Mouse (Mus musculus): Measurements from ENCODE around the gene Popdc3. TPM values are rescaled to one million over a fixed set of nuclear protein-coding genes. Genes with fewer than 3 reads are reported as not detected.
"Not testable (repeated sequence)": the region's sequence is repeated elsewhere in the genome, so short reads cannot be mapped to it uniquely, and the experiment has no call there.

Gene Popdc3
- total RNA-seq (2021): 10 to 100 TPM; 37.4 to 44.4 TPM
- long read RNA-seq, experiment 1, transcript Popdc3-201 (4 exons, 1,853 nt): major isoform, 44 of 75 reads
- long read RNA-seq, experiment 1, partial matches to known transcripts: 14 of 75 reads
- long read RNA-seq, experiment 1, other reads (novel, unspliced or antisense): 15 of 75 reads
- long read RNA-seq, experiment 2, transcript Popdc3-202 (4 exons, 1,369 nt): minor isoform, 10 of 81 reads
- long read RNA-seq, experiment 2, transcript Popdc3-201 (4 exons, 1,853 nt): major isoform, 48 of 81 reads
- long read RNA-seq, experiment 2, partial matches to known transcripts: 8 of 81 reads
- long read RNA-seq, experiment 2, other reads (novel, unspliced or antisense): 15 of 81 reads

DNA sequence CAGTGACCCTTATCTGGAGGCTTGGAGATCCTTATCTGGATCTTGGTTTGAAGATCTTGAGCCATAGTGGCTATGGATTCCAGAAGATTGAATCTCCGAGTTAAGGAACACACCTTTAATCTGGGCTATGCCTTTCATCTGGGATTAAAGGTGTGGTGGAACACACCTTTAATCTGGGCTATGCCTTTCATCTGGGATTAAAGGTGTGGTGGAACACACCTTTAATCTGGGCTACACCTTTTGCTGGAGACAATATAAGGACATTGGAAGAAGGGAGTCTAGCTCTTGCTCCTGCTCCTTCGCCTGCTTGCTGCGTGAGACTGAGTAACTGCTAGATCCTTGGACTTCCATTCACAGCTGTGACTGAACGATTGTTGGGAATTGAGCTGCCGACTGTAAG, at the start of gene Popdc3:
TSS of gene Popdc3 (plus strand) at position 301 of the 400 bp plus-strand sequence.
- DNase-seq: not testable (repeated sequence)

DNA sequence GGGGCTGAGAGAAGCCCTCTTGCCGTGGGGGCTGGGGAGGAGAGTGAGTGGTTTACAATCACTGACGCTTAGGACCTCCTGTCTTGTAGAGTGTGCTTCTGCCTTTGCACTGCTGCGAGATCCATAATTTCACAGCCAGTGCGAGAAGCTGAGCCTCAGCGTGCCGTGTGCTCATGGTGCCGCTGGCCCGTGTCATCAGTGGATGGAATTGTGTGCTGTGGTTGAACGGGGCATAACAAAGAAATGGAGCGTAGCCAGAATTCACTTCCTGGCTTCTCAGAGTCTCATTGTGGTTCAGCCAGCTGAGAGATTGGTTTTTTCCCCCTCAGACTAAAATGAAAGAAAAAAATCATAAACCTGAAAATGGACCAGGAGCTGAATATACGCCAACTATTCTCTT, 48.8 kb upstream of the Popdc3 start:
- DNase-seq: no peak

DNA sequence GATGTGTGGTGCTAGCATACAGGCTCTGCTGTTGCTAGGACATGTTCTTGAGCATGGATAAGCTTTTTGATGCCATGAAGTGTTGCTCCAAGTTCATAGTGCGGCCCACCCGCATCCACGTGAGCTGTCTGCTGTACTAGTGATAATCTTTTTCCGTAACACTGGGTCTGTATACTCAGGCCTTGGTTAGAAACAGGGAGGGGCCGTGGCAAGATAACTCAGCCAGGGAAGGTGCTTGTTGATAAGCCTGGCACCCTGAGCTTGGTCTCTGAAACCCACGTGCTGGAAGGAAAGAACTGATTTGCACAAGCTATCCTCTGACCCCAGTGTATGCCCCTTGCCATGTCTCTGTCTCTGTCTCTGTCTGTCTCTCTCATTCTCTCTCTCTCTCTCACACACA, 47.9 kb upstream of the Popdc3 start:
- no peak for DNase-seq

DNA sequence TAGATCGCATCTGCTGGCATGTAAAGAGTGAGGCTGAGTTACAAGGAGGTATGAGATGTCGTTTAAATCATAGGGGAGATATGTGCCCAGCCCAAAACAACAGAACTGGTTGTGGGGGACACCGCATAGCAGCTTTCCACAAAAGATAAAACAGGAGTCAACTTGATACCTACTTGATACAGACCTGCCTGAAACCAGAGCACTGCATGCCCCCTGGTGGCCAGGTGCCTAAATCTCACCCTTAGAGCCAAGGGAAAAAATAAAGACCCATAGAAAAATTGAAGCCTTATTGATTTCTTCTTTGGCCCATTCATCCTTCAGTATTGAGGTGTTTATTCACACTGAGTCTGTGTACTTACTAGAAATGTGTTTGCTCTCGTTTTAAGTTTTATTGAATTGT, 45.5 kb upstream of the Popdc3 start:
- DNase-seq: no peak

DNA sequence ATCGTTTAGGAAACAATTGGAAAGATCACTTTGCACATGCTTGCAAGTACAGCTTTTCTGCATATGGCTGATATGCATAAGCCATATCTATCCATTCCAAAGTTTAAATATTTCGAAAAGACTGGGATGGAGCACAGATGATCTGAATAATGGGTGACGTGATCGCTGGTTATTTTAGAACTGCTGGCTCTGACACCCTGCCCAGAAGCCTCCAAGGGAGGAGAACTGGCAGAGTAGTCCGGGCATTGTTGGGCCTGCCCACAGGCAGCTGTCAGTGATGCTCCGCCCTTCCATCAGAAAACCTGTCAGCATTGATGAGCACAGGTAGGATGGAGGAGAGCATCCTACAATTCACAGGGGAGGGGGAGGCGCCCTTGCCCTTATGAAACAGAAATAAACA, 41.1 kb upstream of the Popdc3 start:
- DNase-seq: no peak

DNA sequence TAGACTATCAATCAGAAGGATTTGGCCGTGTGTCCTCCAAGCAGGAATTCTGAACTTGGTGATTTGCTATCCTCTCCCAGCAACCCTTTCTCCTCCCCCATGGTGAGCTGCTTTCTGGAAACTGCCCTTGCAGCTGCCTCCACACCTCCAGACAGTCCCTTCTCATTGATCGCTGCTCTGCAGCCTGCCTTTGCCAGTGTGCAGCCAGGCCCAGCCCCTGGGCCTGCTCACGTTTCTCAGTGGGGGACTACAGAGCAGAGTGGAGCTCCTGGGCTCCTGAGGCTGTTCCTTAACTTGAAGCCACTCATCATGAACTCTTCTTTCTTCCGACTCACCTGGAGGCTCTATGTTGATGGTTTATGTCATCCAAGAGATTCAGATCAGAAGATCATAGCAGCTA, 38.0 kb upstream of the Popdc3 start:
- DNase-seq: no peak

DNA sequence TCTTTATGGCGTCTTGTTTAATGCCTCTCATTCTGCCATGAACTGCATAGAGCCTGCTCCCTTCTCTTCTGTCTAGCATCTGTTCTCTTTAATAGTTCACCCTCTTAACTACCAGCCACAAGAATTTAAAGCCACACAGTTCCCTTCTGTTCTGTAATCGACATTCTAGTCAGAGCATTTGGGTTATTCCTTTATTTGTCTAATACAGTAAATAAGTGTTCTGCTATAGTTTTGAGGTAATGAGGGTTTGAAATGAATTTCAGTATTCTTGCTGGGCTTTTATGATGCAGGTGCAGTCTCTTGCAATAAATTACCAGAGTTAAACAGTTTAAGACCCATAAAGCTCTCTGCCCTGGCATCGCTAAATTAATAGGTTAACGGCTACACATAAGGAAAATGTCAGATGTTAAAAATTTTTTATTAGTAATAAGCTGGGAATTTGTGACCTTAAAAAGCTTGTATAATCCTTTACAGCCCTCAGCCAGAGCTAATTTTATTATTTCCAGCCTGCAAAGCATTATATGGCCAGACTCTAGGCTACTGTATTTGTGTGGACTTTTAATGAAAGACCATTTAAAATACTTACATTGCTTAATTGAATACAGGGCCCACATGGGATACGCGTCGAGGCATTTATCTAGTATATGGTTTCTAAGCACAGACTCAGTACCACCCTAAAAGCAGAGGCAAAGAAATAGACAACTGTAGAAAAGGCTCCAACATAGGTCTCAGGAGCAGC, 37.3 kb upstream of the Popdc3 start:
- no peak for DNase-seq

DNA sequence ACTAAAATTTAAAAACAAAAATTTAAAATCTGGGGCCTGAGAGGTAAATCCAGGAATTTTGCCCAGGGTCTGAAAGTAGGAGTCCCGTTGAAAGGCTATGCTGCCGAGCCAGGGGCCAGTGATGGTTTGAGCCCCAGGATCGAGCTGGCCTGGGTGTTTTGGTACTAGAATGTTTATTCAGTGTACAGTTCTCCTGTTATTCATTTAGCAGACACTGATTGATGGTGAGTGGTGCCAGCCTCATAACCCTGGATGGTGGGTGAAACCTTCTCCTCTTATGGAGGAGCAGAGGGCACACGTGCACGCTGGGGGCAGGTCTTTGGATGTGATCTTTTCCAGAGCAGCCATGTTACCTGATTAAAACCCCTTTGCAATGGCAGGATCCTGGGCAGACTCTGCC, 35.5 kb upstream of the Popdc3 start:
- DNase-seq: no peak

DNA sequence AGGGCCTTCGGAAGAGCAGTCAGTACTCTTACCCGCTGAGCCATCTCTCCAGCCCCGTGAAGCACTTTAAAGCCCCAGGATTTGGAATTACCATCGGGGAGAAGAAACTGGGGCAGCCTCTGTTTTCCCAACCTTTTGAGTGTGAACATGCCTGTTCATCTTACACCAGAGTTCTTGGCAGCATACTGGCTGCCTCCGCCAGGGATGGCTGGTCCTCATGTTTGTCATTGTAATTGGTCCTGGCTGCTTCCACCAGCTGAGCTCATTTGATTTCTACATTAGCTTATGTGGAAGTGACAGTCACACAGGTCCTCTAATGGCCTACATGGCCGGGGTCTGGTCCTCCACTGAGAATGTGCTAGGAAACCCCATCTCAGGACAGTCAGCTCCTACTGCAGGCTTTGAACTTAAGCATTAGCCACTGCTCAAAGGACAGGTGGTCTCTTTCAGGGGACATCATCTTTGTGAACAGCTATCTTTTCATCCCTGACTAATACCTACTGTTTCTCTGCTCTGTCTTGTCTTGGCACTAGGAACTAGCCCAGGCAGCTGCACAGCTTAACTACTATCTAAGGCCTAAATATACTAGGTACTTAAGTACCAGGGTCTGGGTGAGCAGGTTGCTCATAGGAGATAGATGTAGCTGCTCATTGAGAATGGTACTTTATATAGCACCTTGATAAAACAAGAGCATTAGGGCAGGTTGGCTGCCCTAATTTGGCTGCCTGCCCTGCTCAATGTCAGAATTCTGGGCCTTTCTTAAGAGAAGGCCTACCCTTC, 33.7 kb upstream of the Popdc3 start:
- no peak for DNase-seq

DNA sequence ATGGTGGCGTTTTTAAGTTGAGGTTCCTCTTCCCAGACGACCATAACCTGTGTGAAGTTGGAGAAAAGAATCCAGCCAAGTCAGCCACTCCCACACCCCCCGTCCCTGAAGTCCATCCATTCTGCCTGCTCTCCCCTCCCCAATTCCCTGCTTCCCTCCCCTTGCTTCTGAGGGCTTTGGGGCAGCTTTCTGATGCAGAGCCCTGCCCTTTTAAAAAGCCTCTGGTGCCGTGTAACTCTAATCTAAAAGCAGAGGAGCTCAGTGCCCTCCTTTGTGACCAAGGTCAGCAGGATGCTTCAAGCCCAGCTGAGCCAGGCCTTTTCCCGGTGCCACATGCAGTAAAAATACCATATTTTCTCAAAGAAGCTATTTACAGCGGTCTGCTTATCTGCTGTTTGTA, 31.1 kb upstream of the Popdc3 start:
- DNase-seq: no peak

DNA sequence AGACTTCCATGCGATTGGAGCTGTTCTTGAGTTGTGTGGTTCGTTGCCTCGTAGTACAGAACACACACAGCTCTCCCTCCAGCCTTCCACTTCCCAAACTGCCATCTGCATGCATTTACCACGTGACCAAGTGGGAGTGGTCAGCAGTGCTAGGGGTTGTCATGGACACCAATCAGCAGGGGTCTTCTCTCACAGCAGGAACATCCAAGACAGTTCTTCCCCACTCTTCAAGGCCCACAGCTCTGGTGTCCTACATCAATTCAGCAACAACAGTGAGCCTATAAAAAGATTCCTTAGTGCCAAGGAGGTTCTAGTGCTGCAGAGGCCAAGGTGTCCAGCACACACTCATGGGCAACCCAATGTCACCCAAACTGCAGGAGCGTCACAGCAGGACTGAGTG, 26.8 kb upstream of the Popdc3 start:
- DNase-seq: no peak

DNA sequence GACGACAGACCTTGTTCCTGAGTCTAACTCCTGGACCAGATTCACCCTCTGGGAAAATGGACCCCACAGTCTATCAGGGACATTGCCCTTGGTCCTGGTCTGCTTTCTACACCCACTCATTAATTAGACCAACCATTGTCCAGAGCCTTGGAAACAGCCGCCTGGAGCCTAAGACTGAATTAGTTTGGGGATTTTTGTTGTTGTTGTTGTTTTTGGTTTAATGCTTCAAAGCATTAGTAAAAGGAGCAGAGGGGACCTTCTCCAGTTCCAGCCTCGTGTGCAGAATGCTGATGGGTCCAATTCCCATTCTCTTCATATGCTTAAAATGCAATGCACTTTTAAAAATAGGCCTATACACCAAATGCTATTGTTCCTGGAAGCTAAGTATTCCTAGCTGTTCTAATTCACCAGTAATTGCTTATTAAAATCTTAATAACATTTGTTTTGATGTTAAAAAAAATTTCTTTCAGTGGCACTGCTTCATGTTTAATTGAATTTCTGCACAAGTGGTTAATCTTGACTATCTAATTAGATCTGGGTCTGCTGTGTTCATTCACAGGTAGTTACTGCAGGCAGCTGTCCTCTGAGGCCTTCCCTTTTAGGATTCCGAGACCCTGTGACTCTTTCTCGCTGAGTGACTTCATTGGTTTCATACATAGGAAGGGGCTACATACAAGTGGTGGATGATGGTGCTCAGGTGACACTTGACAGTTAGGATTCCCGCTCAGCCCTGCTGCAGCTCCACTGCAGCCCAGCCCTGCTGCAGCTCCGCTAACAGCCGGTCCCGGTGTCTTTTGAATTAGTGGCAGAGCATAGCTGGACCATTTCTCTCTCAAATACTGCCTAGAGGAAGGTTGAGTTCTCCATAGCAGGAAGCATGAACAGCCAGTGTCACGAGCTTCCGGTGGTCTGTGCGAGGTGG, 25.9 kb upstream of the Popdc3 start:
- DNase-seq: no peak

DNA sequence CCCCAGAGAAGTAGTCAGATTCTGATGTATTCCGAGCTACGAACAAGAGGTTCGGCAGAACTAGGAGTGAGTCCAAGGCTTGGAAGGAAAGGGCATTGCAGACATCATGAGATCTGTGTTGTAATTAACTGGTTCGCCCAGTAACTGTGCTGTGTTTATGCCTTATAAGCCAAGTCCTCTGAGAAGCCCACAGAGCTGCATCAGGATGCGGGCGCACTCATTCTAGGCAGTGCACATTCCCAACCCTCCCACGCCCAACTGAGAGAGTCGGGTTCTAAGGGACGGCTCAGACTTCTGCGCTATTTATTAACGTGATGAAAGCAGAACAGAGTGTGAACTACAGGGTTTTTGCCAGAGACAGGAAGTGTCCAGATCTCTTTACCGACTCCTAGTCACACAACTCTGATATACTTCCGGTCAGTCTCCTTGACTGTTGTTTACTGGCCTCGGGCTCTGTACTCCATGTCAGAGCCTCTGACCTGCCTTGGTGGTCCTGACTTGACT, 23.3 kb upstream of the Popdc3 start:
- DNase-seq: no peak

DNA sequence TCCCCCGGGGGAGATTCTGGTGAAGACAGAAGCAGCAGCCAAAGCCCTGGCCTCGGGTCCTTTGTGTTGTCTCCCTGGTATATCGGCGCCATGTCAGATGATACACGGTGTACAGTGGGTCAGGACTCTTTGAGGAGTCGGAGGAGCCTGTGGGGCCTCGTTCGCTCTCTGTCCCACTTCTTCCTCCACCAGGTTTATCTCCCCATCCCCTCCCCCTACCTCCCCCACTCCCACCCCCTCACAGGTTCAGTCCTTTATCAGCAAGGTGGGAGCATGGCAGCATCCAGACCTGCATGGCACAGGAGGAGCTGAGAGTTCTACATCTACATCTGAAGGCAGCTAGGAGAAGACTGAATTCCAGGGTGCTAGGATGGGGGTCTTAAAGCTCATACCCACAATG, 12.0 kb upstream of the Popdc3 start:
- no peak for DNase-seq

DNA sequence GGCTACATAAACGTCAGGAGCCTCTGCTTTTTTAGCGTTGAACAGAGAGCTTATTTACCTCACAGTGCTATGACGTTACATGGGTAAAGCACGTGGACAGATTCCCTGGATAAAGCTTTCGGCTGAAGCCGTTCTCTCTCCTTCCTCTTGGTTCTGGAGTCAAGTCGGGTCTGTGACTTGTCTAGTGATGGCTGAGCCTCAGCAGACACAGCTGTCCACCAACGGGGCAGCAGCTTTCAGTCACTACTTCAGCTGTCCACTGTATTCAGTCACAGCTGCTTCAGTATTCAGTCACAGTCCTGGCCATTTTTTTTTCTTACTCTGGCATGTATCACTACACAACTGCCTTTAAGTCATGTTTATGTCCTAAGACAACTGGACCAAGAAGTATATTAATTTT, 4.0 kb upstream of the Popdc3 start:
- no peak for DNase-seq

DNA sequence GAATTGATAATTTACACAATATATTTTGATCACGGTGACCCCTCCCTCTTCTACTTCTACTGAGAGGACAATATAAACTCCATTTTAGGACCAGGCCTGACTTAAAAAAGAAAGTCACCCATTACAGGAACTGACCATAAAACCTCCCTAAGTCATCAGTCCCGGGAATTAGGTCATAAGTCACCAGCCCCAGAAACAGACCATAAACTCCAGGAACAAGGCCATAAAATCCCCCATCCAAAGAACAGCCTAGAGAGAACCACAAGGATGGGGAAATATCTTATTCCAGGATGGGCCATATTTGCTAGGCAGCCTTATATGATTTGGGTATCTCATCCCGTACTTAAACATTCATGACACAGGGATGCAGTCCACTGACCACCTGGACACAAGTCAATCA, 3.6 kb upstream of the Popdc3 start:
- no peak for DNase-seq

DNA sequence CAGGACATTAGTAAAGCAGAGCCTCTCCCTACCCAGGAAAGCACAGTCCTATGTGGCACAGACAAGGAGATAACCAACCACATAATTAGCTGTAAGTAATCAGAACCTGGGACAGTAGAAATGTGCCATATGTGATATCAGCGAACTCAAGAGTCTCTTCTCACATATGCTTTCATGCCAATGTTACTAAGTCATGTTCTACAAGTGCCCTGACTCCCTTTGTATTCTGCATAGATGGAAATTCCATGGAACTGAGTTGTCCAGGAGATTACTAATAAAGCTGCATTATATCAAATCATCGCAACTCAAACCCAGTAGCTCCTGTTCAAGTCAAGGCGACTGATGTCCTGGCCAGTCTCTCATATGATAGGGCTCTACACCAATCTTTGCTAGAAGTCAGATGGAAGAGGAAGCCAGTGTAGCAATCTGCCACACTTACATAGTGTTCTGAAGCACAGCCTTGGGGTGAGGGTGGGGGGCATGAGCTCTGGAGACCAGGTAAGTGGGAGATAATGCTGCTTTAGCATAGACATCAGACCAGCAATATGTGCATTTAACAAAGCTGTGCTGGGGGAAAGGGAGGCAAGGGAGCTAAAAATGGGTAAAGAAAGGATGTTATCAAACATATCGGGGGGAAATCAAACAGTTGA, 2.9 kb downstream of the Popdc3 start:
- DNase-seq: no peak

DNA sequence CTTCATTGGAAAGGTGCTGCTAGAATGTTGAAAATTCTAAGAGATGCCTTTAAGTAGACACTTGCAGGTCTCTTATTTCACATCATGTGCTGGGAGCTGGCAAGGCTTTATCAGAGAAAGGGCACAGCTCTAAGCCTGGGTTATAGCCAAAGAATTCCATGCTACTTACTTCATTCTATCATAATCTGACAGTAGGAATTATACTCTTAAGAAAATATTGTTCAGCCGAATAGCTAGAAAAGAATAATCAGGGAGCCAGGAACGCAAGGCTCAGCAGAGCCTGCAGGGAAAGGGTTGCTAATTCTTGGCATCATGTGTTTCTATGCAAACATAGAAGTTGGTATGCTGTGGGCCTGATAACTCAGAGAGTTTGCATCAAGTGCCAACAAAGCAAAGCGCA, 3.4 kb downstream of the Popdc3 start:
- DNase-seq: no peak

DNA sequence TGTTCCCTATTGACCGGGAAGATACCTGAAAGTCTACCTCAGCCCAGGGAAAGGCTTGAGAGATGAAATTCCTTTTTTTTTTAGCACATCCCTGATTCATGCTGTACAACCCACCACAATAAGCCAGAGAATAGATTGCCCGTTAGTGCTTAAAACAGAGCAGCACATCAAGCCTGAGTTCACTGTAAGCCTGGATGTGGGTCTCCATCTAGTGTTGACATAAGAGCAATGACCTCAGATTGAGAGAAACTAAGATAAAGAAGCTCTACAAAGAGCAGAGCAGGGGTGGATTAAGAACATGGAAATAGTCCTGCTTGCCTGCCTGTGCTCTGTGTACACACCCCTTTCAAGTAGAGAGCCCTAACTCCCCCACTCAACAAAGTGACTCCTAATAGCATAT, 7.6 kb downstream of the Popdc3 start:
- no peak for DNase-seq

DNA sequence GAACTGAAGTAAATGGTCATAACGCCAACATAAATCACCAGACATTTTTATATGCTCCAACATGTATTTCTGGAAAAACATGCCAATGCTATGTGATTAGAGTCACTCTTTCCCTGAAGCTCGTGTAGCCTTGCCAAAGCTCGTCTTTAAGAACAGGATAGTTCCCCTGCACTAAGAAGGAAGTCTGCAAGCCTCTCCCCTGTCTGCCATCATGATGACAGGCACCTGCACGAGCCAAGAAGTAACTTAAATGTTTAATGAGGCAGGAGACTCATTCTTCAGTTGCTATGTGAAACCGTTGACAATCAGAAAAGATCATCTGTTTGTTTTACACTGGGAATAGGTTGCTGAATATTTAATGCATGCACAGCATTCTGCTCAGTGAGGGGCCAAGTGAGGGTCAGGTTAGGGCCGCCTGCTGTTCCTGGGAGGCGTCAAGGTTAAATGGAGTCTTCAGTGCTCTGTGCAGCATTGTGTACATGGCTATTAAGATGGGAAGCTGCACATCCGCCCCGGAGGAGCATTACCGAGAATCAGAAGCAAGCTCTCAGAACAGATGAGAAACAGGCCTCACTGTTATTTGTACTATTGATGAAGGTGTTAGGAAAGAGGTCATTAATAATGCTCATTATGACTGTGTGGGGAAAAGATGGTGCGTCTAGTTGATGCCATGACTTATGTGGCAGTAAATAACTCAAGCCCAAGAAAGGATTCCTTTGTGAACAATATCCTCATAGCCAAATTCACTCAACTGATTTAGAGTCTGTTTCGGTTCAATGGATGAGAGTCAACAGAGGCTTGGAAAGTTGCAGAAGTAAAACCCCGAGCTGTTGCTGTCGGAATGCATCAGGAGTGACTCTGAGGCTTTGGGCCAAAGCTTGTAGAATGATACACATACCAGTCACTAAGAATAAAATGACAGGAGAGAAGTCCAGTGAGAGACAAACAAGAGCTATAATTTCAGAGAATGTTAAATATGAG, 15.7 kb downstream of the Popdc3 start:
- no peak for DNase-seq

Measured in gastrocnemius, postnatal 25 days (tissue).